Mouse (Mus musculus): ENCODE measurements around the gene Zfp58. TPM values are rescaled to one million over a fixed set of nuclear protein-coding genes. Genes with fewer than 3 reads are reported as not detected.
"Not testable (repeated sequence)": the region's sequence is repeated elsewhere in the genome, so short reads cannot be mapped to it uniquely, and the experiment has no call there.

The Zfp58 gene
- polyA plus RNA-seq, 1 experiment from 2014 or later, result 17.9 TPM

GRCm38 (mm10) chr13:67481528-67481927, 18.8 kb downstream of the Zfp58 start:
- Histone ChIP-seq H3K4me2 (no peak overlapping the region), H3K27me3 (ENCODE audit: control insufficient read depth, insufficient read depth, low read length) (no peaks in the 10 kb centered on the region), H3K36me3 (ENCODE audit: control insufficient read depth, insufficient read depth, low read length) (no peaks in the 10 kb centered on the region), H3K27ac (ENCODE audit: low read depth, low read length) (no peak overlapping the region), H3K9ac (ENCODE audit: low read length) (no peak overlapping the region), H3K9me3 (ENCODE audit: control insufficient read depth, low read length) (no peaks in the 10 kb centered on the region), H3K4me1 (ENCODE audit: control insufficient read depth, insufficient read depth, low read length) (no peaks in the 10 kb centered on the region), H3K4me3 (ENCODE audit: low read depth, low read length) (no peak overlapping the region)
- WGBS, result 67% methylated on average over 4 of the region's 4 CpGs
- ATAC-seq (ENCODE audit: low FRiP score) (no peak), DNase-seq (ENCODE audit: low spot score, missing footprints) (no peak)

- Histone ChIP-seq H3K36me3 (ENCODE audit: control insufficient read depth, insufficient read depth, low read length) (no peaks in the 10 kb centered on the region; the same call in 1 of the 2 replicates), H3K9ac (ENCODE audit: low read length) (no peak overlapping the region), H3K27me3 (ENCODE audit: control insufficient read depth, insufficient read depth, low read length) (no peaks in the 10 kb centered on the region), H3K27ac (ENCODE audit: low read depth, low read length) (no peak overlapping the region), H3K4me2 (no peak overlapping the region), H3K9me3 (ENCODE audit: control insufficient read depth, low read length) (no peaks in the 10 kb centered on the region), H3K4me1 (ENCODE audit: control insufficient read depth, insufficient read depth, low read length) (no peaks in the 10 kb centered on the region), H3K4me3 (ENCODE audit: low read depth, low read length) (no peak overlapping the region)
- ATAC-seq (ENCODE audit: low FRiP score), result no peak
- DNase-seq (ENCODE audit: low spot score, missing footprints), result no peak
- 86% methylated on average over 3 of the region's 3 CpGs for WGBS
Observed at GRCm38 (mm10) chr13:67469274-67469673, 31.1 kb downstream of the Zfp58 start.

GRCm38 (mm10) chr13:67463506-67464185, 36.7 kb downstream of the Zfp58 start:
- H3K36me3 ChIP-seq (ENCODE audit: control insufficient read depth, insufficient read depth, low read length); ATAC-seq (ENCODE audit: low FRiP score); H3K27me3 ChIP-seq (ENCODE audit: control insufficient read depth, insufficient read depth, low read length); H3K4me3 ChIP-seq (ENCODE audit: low read depth, low read length); H3K9me3 ChIP-seq (ENCODE audit: control insufficient read depth, low read length); H3K4me2 ChIP-seq; H3K4me1 ChIP-seq (ENCODE audit: control insufficient read depth, insufficient read depth, low read length); H3K27ac ChIP-seq (ENCODE audit: low read depth, low read length); DNase-seq (ENCODE audit: low spot score, missing footprints); H3K9ac ChIP-seq (ENCODE audit: low read length): not testable (repeated sequence)
- 87% methylated on average over 2 of the region's 5 CpGs for WGBS

GRCm38 (mm10) chr13:67452021-67452309, 48.4 kb downstream of the Zfp58 start:
- H3K4me1 ChIP-seq (ENCODE audit: control insufficient read depth, insufficient read depth, low read length), result no peaks in the 10 kb centered on the region
- ATAC-seq (ENCODE audit: low FRiP score) (peak; percentile 57), DNase-seq (ENCODE audit: low spot score, missing footprints) (peak; percentile 88)
- H3K9ac ChIP-seq (ENCODE audit: low read length), result peak overlapping the region; percentile 60; the same call in 1 of the 2 replicates
- no peak overlapping the region for H3K27ac ChIP-seq (ENCODE audit: low read depth, low read length)
- H3K4me3 ChIP-seq (ENCODE audit: low read depth, low read length), result peak overlapping the region; percentile 51
- no peaks in the 10 kb centered on the region; the same call in 1 of the 2 replicates for H3K9me3 ChIP-seq (ENCODE audit: control insufficient read depth, low read length)
- peak overlapping the region; percentile 58 for H3K4me2 ChIP-seq
- WGBS, result 3% methylated on average over 3 of the region's 3 CpGs
- no peaks in the 10 kb centered on the region for H3K36me3 ChIP-seq (ENCODE audit: control insufficient read depth, insufficient read depth, low read length)
- H3K27me3 ChIP-seq (ENCODE audit: control insufficient read depth, insufficient read depth, low read length), result no peaks in the 10 kb centered on the region

- Histone ChIP-seq H3K27me3 (ENCODE audit: control insufficient read depth, insufficient read depth, low read length) (no peaks in the 10 kb centered on the region), H3K4me3 (ENCODE audit: low read depth, low read length) (peak within 1 kb of the TSS; percentile 51), H3K9me3 (ENCODE audit: control insufficient read depth, low read length) (no peaks in the 10 kb centered on the region; the same call in 1 of the 2 replicates), H3K4me1 (ENCODE audit: control insufficient read depth, insufficient read depth, low read length) (no peaks in the 10 kb centered on the region), H3K36me3 (ENCODE audit: control insufficient read depth, insufficient read depth, low read length) (no peaks in the 10 kb centered on the region), H3K4me2 (peak within 1 kb of the TSS; percentile 58), H3K9ac (ENCODE audit: low read length) (peak within 1 kb of the TSS; percentile 60), H3K27ac (ENCODE audit: low read depth, low read length) (no peak within 1 kb of the TSS)
- DNase-seq (ENCODE audit: low spot score, missing footprints) (peak; percentile 99), ATAC-seq (ENCODE audit: low FRiP score) (peak; percentile 96)
- WGBS, result 2% methylated on average over 20 of the region's 20 CpGs
Observed at GRCm38 (mm10) chr13:67451172-67452020, 49.0 kb downstream of the Zfp58 start, which contains the start of gene Zfp874a. Gene Zfp874a, minus strand, starts transcription at chr13:67451624.

Other genes starting within 250 kb of the Zfp58 start
- 2.6 and 2.9 TPM in 2 replicates for gene Zfp458, start 222.1 kb downstream of the Zfp58 start, polyA plus RNA-seq (2014; fragmentation: Nextera tagmentation; extraction: Ambion mirVana)
- gene Zfp457, start 194.1 kb downstream of the Zfp58 start, polyA plus RNA-seq (2014; fragmentation: Nextera tagmentation; extraction: Ambion mirVana), result 0.12 and 0.40 TPM in 2 replicates
- gene Zfp595, start 168.0 kb downstream of the Zfp58 start, polyA plus RNA-seq (2014; fragmentation: Nextera tagmentation; extraction: Ambion mirVana), result 2.1 and 2.5 TPM in 2 replicates
- gene Gm28044, start 140.0 kb downstream of the Zfp58 start, polyA plus RNA-seq (2014; fragmentation: Nextera tagmentation; extraction: Ambion mirVana), result not detected in 2 replicates
- gene Zfp953, start 139.9 kb downstream of the Zfp58 start, polyA plus RNA-seq (2014; fragmentation: Nextera tagmentation; extraction: Ambion mirVana), result 1.1 and 1.2 TPM in 2 replicates
- gene Gm28041, start 124.8 kb downstream of the Zfp58 start, polyA plus RNA-seq (2014; fragmentation: Nextera tagmentation; extraction: Ambion mirVana), result 0.41 TPM in 1 of 2 replicates, not detected in the other
- gene Zfp456, start 124.7 kb downstream of the Zfp58 start, polyA plus RNA-seq (2014; fragmentation: Nextera tagmentation; extraction: Ambion mirVana), result 0.92 and 1.3 TPM in 2 replicates
- gene Zfp429, start 100.7 kb downstream of the Zfp58 start, polyA plus RNA-seq (2014; fragmentation: Nextera tagmentation; extraction: Ambion mirVana), result 3.6 and 4.0 TPM in 2 replicates
- 0.26 and 1.3 TPM in 2 replicates for gene Zfp459, start 79.1 kb downstream of the Zfp58 start, polyA plus RNA-seq (2014; fragmentation: Nextera tagmentation; extraction: Ambion mirVana)
- 7.5 and 9.4 TPM in 2 replicates for gene Zfp874a, start 48.9 kb downstream of the Zfp58 start, polyA plus RNA-seq (2014; fragmentation: Nextera tagmentation; extraction: Ambion mirVana)
- 1.2 and 1.9 TPM in 2 replicates for gene Zfp874b, start 16.3 kb downstream of the Zfp58 start, polyA plus RNA-seq (2014; fragmentation: Nextera tagmentation; extraction: Ambion mirVana)
- gene Gm26965, start 25.6 kb upstream of the Zfp58 start, polyA plus RNA-seq (2014; fragmentation: Nextera tagmentation; extraction: Ambion mirVana), result not detected in 2 replicates
- 31.7 and 34.9 TPM in 2 replicates for gene Zfp87, start 25.6 kb upstream of the Zfp58 start, polyA plus RNA-seq (2014; fragmentation: Nextera tagmentation; extraction: Ambion mirVana)
- gene Zfp748, start 53.3 kb upstream of the Zfp58 start, polyA plus RNA-seq (2014; fragmentation: Nextera tagmentation; extraction: Ambion mirVana), result 18.8 and 21.4 TPM in 2 replicates
- 4.7 and 5.3 TPM in 2 replicates for gene Zfp729b, start 109.2 kb upstream of the Zfp58 start, polyA plus RNA-seq (2014; fragmentation: Nextera tagmentation; extraction: Ambion mirVana)
- 0.27 TPM in 1 of 2 replicates, not detected in the other for gene Gm49345, start 137.2 kb upstream of the Zfp58 start, polyA plus RNA-seq (2014; fragmentation: Nextera tagmentation; extraction: Ambion mirVana)
- gene Zfp729a, start 137.2 kb upstream of the Zfp58 start, polyA plus RNA-seq (2014; fragmentation: Nextera tagmentation; extraction: Ambion mirVana), result 2.6 and 5.0 TPM in 2 replicates
- 10.5 and 13.4 TPM in 2 replicates for gene Zfp738, start 186.5 kb upstream of the Zfp58 start, polyA plus RNA-seq (2014; fragmentation: Nextera tagmentation; extraction: Ambion mirVana)
- 5.7 TPM in 2 replicates for gene Zfp65, start 228.6 kb upstream of the Zfp58 start, polyA plus RNA-seq (2014; fragmentation: Nextera tagmentation; extraction: Ambion mirVana)